Mouse (Mus musculus) heart, adult 9 months (tissue): ENCODE results near the gene Atp5g1.

Experiments
- DNase-seq, 2 experiments: peaks; one replicate each; pipeline ENCODE4 v3.0.0; 2022; ENCODE audit warnings: low spot score in 2 of 2

The Atp5g1 gene

DNA sequence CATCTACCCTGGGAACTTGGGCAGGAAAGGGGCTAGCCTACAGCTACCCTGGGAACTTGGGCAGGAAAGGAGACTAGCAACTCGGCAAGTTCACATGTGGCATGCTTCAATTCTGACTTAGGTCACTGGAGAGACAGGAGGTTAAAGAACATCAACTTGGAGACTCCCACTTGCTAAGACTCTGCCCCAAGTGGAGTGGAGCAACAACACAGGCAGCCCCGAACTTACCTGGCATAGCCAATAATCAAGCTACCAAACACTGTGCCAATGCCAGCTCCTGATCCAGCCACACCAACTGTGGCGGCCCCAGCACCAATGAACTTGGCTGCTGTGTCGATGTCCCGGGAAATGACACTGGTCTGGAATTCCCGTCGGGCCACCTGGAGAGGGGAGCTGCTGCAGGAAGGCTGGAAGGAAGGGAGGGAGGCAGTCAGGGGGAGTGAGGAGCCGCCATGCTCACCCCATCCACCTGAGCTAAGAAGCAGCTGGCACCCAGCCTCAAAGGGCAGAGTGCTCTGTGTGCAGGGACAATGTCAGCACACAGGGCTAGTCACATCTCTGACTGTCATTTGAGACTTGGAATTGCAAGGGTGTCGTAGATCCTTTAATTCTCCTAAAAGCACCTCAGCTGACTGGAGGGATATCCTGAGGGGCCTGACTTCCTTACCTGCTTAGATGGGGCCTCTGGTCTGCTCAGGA, 2.0 kb downstream of the Atp5g1 start:
- DNase-seq: no peak

DNA sequence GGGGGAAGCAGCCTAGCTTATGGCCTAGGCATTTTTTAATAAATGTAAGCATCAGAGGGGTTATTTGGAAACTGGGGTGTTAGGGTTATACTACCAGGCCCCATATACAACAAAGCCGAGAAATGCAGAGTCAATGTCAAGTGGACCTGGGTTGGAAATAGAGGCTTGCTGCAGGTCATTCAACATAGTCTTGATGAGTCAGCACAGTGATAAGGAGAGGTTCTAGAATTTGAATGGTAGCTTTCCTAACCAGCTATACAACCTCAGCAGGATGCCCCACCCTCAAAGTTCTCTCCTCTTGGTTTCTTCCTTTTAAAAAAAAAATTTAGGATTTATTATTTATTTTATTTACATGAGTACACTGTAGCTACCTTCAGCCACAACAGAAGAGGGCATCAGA, 4.5 kb downstream of the Atp5g1 start:
- no peak for DNase-seq

DNA sequence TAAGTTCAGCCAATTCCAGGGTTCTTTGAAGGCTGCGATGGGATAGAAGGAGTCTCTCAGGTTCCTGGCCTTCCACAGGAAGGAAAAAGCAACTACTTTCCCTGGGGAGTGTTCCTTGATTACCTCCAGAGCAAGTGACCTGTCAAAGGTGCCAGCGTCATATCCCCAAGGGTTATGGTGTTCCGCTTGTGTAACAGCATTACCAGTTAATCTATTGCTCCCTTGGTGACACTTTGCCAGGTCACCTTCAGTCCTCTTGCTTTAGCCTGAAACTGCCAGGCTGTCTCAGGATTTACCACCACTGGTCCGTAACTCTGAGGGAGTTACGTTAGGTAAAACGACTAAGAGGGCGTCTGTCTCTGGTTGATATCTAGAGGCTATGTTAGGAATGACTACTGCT, 5.1 kb downstream of the Atp5g1 start:
- DNase-seq: no peak

DNA sequence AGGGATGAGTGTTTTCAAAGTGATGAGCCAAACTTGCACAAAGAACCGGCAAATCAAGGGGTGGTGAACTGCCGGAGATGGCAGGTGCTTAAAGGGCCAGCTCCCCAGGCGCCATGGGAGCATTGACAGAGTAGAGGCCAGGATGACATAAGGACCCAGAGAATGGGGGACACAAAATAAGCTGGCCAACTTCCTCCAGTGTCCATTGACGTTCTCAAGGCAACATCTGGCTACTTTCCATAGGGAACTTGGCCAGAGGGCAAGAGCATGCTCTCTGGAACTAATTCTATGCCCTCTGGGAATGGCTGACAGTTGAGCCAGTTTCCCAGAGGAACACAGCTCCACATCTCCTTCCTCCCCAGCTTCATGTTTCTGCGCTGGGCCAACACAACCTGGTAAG, 7.2 kb downstream of the Atp5g1 start:
- DNase-seq: peak; percentile 33 to 36

DNA sequence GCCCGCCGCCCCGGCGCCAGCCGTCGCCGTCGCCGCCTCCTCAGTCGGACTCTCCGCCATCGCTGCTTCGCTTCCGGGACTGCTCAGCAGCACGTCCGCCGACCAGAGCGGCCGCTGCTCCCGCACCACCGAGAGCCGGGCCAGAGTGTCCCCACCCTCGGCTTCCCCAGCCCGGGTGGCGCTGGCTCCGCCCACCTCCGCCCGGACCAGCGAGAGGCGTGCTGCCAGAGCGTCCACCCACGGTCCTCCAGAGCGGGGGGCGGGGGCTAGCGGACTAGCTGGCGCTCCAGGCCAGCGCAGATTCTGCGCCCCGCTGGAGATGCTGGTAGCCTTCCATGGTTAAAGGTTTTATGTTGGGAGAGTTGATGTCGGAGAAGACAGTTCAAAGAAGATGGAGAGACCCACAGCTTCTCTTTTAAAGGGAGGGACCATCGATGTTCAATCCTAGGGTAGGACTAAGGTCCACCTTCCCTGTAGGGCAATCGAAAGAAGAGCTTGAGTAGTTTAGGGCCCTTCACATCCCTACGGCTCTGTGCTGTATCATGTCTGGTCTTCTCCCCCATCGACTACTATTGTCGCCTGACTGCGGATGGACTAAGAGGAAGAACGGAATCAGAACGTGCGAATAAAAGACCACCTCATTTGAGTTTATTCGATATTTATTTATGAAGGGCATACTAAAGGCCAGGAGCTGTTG, 10.1 kb downstream of the Atp5g1 start, which contains the start of gene Ube2z:
Gene Ube2z (minus strand): TSS at position 174 of the 697 bp plus-strand sequence.
- DNase-seq: peak; percentile 95 to 97

DNA sequence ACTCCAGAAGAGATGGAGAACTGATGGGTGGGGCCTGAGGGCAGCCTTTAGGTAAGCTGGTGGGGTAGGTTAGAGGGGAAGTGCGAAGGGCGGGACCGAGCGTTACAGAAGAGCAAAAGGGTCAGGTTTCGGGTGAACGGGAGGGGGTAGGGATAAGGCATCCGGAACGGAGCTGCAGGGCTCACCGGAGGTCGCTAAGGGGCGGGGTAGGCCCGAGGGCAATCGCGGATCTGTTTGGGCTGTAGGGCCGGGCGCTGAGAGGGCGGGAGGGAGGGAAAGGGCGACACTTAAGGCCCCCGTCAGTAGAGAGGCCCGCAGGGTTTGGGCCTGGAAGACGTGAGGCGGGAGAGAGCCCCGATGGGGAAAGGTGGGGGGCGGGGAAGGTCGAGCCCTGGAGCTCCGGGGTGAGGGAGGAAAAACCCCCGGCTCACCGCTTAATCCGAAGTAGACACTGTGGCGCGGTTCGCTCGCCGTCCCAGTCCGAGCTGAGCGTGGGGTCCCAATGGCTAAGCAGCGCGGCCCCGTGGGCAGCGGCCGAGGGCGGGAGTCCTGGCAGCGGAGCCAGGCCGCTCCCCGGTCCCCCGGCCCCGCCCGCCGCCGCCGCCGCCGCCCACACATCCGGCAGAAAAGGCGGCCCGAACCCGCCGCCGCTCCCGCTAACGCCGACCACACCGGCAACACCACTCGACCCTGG, 10.8 kb downstream of the Atp5g1 start:
- peak in 1 of 2 experiments; percentile 40 for DNase-seq

DNA sequence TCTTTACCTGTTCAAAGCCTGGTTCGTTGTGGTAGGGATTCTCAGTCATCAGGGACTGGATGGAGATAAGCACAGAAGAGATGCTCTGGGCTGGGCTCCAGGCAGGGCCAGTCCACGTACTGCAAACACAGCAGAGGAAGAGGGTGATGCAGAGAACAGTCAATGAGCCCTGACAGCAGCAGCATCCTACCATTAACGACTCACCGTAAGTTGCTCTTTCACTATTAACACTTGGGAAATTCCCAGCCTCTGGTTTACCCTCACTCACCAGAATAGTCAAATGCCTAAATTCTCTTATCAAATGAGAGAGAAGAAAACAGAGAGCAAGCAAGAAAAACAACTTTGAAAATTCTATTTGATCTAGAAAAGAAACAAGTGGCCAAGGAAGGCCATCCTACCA, 17.2 kb downstream of the Atp5g1 start:
- no peak for DNase-seq

DNA sequence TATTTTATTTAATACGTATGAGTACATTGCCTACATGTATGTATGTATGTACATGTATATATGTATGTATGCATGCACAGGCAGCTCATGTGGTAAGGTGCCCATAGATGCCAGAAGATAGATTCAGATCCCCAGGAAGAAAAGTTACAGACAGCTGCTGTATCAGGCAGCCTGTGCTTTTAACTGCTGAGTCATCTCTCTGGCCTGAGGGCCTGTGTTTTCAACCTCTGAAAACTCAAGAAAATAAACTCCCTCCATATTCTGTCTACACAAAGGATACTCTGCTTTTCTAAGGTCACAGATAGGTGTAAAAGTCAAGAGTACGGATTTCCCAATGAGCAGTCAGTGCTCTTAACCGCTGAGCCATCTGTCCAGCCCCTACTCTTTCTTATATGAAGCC, 24.6 kb downstream of the Atp5g1 start:
- no peak for DNase-seq

DNA sequence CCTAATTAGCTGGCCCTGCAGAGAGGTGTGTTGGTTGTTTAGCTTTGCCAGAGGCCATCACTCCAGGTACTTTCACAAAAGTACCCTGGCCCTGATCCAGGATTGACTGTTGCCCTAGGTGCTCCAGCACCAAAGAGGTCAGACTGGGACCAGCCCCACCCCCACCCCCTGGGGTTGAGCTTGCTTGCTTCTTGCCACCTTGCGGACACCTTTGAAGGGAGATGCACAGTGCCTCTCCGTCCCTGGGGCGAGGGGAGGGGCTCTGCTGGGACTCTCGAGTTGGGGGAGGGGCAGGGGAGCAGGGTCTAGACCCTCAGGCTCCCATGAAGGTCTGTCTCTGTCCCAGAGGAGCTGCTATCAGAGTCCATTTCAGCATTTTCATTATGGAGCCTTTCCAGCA, 25.5 kb downstream of the Atp5g1 start:
- DNase-seq: no peak

DNA sequence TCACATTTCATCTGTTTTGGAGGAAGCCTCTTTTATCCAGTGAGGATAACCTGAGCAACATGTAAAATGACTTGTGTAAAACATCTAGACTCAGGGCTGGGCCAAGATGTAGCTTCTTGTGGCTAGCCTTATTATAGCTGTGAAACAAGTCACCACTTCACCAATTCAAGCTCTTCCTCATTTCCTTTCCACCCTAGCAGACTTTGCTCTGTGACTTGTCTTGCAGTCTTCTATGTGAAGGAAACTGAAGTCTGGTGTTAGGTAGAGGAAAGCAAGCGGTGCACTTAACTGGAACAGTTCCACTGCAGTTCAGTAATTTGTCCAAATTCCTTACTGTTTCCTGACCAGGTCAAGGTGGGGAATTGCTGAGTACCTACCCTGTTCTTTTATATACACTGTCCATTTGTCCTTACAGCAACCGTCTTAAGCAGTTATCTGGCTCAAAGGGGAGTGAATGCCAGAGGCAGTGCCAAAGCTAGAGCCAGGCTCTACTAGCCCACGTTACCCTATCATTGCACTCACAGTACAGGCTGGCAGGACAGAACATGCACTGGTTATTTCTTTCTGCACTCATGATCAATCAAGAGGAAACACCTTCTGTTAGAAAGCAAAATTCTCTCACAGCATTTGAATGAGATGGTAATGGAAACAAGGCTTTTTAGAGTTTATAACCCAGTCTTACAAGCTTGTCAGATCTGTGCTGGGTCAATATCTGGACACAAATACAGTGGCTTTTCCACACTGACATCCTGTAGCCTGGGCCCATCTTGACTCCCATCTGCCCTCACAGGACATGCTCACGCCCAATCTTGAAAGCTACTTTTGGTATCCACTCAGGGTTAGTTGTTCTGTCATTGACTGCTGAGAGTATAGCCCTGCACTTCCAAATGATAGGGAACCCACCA, 27.7 kb downstream of the Atp5g1 start:
- no peak for DNase-seq

DNA sequence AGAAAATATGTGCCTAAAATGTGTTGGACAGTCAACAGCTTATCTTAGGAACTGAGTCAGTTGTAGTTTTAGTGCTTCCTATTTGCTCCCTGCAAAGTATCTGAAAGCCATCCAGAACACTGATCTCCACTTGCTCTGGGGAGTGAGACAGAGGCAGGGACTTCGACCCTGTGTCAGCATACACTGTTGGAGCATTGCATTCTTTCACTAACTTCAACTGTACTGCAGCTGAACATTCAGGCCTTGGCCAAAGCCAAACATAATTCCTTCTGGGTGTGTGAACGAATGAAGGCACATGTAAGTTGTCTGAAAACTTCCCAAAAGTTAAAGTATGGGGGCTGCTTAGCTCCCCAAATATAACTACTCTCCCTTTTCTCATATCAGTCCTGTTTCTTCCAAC, 28.7 kb downstream of the Atp5g1 start:
- DNase-seq: no peak

DNA sequence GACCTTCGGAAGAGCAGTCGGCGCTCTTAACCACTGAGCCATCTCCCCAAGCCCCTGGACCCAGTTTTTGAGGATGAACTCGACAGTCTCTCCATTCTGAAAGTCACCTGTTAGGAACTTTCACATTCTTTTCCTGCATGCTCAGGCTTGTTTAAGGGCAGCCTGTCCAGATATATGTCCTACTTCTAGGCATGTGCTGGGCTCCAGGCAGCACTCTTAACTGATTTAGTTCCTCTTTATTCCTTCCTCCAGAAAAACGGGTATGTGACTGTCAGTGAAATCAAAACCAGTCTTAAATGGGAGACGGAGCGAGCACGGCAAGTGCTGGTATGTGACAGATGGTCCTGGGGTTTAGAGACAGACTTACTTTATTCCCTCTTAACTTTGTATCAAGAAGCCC, 29.4 kb downstream of the Atp5g1 start:
- no peak for DNase-seq

DNA sequence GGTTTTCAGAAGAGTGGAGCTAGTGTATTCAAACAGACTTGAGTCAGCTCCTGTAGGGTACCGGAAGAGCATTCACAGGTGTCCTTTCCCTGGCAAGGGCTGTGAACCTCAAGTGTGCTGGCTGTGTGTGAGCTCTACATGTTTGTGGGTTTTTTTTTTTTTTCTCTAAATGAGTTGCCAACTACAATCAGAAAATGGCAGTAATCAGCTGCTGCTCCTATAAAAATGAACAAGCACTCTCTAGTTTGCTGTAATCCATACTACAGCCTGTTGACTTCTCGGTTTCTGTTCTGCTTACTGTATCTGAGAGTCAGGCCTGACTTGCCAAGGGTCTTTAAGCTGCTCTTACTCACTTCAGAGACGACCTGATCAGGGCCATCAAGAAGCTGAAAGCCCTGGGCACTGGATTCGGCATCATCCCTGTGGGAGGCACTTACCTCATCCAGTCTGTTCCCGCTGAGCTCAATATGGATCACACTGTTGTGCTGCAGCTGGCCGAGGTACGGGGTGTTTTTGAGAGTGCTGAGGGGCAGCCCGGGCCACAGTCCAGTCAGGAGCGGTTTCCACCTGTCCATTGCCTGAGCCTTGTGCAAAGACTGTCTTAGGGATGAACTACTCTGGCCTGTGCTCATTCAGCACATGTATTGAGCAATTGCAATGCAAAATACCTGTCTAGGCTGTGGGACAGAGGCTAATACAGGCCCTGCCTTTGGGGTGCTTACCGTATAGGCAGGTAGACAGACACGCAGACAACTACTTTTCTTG, 30.5 kb downstream of the Atp5g1 start:
- no peak for DNase-seq

DNA sequence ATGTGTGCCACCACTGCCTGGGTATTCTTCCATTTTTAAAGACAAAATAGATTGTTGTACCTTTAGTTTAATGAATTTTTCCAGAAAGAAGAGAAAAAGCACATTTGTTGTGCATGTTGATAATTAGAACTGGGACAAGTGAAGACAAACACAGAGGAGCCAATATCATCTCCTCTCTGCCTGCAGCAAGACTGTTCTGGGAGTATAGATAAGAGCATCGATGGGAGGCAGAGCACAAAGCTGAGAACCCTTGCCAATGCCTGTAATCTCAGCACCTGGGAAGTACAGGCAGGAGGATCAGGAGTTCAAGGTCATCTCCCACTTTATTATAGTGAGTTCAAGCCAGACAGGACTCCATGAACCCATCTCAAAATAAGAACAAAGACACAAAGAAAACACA, 36.9 kb downstream of the Atp5g1 start:
- no peak for DNase-seq

DNA sequence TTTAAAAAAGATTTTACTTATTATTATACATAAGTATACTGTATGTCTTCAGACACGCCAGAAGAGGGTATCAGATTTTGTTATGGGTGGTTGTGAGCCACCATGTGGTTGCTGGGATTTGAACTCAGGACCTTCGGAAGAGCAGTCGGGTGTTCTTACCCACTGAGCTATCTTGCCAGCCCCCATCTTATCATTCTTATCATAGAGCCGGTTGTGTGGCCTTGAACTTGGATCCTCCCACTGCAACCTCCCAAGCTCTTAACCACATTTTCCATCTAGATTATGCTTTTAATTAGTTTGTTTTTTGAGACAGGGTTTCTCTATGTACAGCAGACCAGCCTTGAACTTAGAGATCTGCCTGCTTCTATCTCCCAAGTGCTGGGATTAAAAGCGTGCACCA, 38.0 kb downstream of the Atp5g1 start:
- no peak for DNase-seq

DNA sequence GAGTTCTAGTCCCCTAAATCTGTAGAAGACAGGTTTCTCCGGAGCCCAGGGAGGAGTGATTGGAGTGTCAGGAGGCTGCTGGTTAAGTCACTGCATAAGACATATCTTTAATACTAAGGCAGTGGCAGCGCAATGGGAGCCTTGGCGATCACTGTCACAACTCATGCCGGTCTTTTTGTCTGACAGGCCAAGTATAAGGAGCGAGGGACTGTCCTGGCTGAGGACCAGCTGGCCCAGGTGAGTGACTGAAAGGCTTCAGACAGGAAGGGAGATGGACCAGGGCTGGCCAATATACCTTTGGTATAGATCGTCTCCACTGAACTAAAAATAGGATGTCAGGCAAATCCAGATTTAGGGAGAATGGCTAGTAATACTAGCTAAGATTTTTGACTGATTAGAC, 40.3 kb downstream of the Atp5g1 start:
- no peak for DNase-seq

DNA sequence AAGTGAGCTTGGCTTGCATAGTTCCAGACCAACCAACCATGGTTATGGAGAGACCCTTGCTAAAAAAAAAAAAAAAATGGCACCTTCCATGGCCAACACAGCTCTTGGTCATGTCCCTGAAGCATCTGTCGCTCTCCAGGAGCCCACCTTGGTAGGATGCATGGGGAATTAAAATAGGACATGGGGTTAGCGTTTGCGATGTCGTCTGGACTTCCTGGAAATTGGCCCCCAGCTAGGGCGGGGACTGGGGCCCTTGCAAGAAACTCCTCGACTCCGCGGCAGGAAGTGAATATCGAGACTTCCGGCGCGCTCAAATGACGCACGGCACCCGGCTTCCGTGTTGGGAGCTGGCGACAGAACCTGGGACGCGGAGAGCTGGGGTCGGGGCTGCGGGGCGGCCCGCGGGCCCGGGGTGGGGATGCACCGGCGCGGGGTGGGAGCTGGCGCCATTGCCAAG, 40.8 kb downstream of the Atp5g1 start, which contains the start of gene Snf8:
Gene Snf8 (plus strand): TSS at position 290 of the 457 bp plus-strand sequence.
- DNase-seq: peak; percentile 91 to 92

DNA sequence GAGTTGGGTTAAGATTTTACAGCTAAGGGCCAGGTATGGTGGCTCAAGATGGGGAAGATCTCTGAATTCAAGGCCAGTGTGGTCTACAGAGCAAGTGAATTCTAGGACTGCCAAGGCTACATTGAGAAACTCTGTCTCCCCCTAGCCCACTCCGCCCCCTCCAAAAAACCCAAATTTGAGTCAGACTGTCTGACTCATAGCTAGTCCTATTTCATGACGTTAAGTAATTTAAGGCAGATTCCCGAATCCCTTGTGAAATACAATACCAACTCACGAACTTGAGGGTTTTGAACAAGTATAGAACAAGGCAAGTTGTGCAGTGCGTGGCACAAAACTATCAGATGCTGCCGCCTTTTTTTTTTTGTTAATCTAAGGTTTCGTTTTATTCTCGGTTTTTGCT, 41.4 kb downstream of the Atp5g1 start:
- no peak for DNase-seq

DNA sequence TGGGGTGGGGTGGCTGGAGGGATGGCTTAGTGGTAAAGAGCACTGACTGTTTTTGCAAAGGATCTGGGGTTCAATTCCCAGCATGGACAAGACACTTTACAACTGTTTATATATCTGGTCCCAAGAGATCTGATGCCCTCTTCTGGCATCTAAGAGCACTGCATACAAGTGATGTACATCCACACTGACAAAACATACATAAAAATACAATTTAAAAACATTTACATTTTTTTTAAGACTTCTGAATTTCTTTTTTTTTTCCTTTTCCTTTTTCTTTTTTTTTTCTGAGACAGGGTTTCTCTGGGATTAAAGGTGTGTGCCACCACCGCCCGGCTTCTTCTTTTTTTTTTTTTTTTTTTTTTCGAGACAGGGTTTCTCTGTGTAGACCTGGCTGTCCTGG, 42.2 kb downstream of the Atp5g1 start:
- no peak for DNase-seq

DNA sequence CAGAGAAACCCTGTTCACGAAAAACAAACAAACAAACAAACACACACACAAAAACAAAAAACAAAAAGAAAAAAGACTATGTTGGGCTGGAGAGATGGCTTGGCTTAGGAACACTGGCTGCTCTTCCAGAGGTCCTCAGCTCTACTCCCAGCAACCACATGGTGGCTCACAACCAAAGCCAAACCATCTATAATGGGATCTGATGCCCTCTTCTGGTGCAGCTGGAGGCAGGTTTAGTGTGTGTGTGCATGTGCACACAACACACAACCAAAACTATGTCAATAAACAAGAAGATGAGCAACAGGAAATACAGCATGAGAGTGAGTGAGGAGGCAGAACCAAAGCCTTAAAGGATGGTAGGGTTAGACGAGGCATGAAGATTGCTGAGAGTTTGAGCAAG, 43.8 kb downstream of the Atp5g1 start:
- DNase-seq: no peak

DNA sequence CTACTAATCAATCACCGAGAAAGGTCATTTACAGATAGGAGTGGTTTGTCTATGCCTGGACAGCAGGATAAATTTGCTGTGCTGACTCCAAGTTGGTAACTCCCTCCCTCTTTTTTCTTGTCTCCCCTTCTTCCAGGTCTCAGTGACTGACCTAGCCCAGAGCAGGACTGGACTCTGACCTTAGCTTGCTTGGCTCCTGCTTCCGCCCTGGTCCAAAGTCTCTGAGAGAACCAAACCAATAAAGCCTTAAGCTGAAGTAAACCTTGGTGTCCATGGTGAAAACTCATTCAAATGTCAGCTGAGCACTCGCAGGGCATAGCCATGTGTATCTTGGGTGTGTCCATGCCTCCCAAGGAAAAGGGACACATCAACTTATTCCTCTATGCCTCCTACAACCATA, 44.9 kb downstream of the Atp5g1 start:
- no peak for DNase-seq
